Comparison of ENCODE assay signal across 23 mouse cellular contexts in the genomic region with DNA sequence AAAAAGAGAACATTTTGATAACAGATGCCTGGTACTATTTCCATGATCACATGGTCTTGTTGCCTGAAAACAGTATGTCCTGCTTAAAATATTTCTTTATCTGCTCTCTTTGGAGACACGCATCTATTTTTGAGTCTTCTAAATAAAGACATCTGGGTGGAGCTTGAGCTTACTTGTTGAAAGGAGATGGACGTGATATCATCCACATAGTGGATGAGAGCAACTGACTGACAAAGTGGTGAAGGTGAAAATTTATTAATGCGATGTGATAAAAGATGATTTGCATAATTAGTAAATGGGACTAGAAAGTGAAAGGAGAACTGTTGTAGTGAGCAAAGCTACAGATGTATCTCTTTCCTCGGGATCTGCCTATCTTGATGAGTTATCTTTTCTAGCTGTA.
"Had no signal": no experiment of that assay in that cellular context is flagged by ENCODE, and none has a peak within 500 bp of the region (broad histone marks: within the 10 kb centered on the region; RNA-seq: fewer than 3 reads in every experiment).

No protein-coding gene starts in this region.

- H3K9me3 ChIP-seq: limb, embryonic 10.5 days; limb, embryonic 13.5 days; liver, embryonic 12.5 days; liver, embryonic 15.5 days; lung, embryonic 15.5 days; megakaryocyte, embryonic 14.5 days; midbrain, embryonic 10.5 days; midbrain, embryonic 13.5 days; neural tube, embryonic 13.5 days; stomach, embryonic 15.5 days had no signal

- H3K4me1 ChIP-seq: lung, embryonic 15.5 days had no signal

- H3K4me2 ChIP-seq: limb, embryonic 13.5 days; liver, embryonic 12.5 days; liver, embryonic 15.5 days; lung, embryonic 15.5 days; midbrain, embryonic 13.5 days; neural tube, embryonic 13.5 days; stomach, embryonic 15.5 days had no signal

- ATAC-seq: liver, embryonic 12.5 days; midbrain, embryonic 13.5 days; midbrain, embryonic 16.5 days had no signal

- H3K36me3 ChIP-seq: limb, embryonic 10.5 days; limb, embryonic 13.5 days; liver, embryonic 12.5 days; liver, embryonic 15.5 days; lung, embryonic 15.5 days; midbrain, embryonic 10.5 days; midbrain, embryonic 13.5 days; neural tube, embryonic 13.5 days; stomach, embryonic 15.5 days had no signal

- H3K4me3 ChIP-seq: layer of hippocampus, adult 2 months; limb, embryonic 10.5 days; limb, embryonic 13.5 days; liver, embryonic 12.5 days; liver, embryonic 15.5 days; lung, embryonic 15.5 days; megakaryocyte, embryonic 14.5 days; midbrain, embryonic 10.5 days; midbrain, embryonic 13.5 days; myocyte; neural tube, embryonic 13.5 days; stomach, embryonic 15.5 days had no signal

- DNase-seq: kidney, postnatal 25 days; layer of hippocampus, adult 9-11 months; liver; lung, adult 18-20 months; lung, postnatal 10 days; lung, postnatal 36 days; retina, postnatal 1 day; right cerebral cortex, postnatal 25 days; spleen, adult 18-20 months; thymus, postnatal 25 days had no signal

- H3K27me3 ChIP-seq: limb, embryonic 13.5 days; liver, embryonic 12.5 days; liver, embryonic 15.5 days; lung, embryonic 15.5 days; megakaryocyte, embryonic 14.5 days; neural tube, embryonic 13.5 days; stomach, embryonic 15.5 days had no signal

- H3K27ac ChIP-seq: layer of hippocampus, adult 2 months; limb, embryonic 10.5 days; limb, embryonic 13.5 days; liver, embryonic 12.5 days; liver, embryonic 15.5 days; lung, embryonic 15.5 days; midbrain, embryonic 10.5 days; midbrain, embryonic 13.5 days; neural tube, embryonic 13.5 days; stomach, embryonic 15.5 days had no signal

- H3K9ac ChIP-seq: limb, embryonic 13.5 days; liver, embryonic 12.5 days; liver, embryonic 15.5 days; lung, embryonic 15.5 days; midbrain, embryonic 13.5 days; neural tube, embryonic 13.5 days; stomach, embryonic 15.5 days had no signal
